Mouse (Mus musculus) kidney, postnatal 25 days (tissue): ENCODE results near the gene Zfp212.
"Not testable (repeated sequence)": the region's sequence is repeated elsewhere in the genome, so short reads cannot be mapped to it uniquely, and the experiment has no call there.

Experiments used
- DNase-seq, 2 experiments: peaks; one replicate each; pipeline ENCODE4 v3.0.0; 2021; ENCODE audit warnings: mixed read lengths in 2 of 2

Gene Zfp212

GRCm38 (mm10) chr6:47943021-47943691, 22.9 kb downstream of the Zfp212 start:
- peak; percentile 67 to 82 for DNase-seq

GRCm38 (mm10) chr6:47943721-47944120, 23.4 kb downstream of the Zfp212 start:
- DNase-seq, result no peak

GRCm38 (mm10) chr6:47947388-47947787, 27.1 kb downstream of the Zfp212 start:
- no peak for DNase-seq

- DNase-seq, result peak; percentile 95 to 97
Measured at GRCm38 (mm10) chr6:47953191-47953726, 33.0 kb downstream of the Zfp212 start, which contains the start of gene Zfp956. Zfp956 (plus strand) TSS chr6:47953390.

- DNase-seq, result no peak
Measured at GRCm38 (mm10) chr6:47954425-47954824, 34.1 kb downstream of the Zfp212 start.

GRCm38 (mm10) chr6:47957816-47958215, 37.5 kb downstream of the Zfp212 start:
- DNase-seq, result no peak

GRCm38 (mm10) chr6:47960685-47961421, 40.6 kb downstream of the Zfp212 start:
- DNase-seq, result no peak

GRCm38 (mm10) chr6:47963051-47963450, 42.8 kb downstream of the Zfp212 start:
- DNase-seq, result no peak

- DNase-seq, result not testable (repeated sequence)
Measured at GRCm38 (mm10) chr6:47968166-47968565, 47.9 kb downstream of the Zfp212 start.

GRCm38 (mm10) chr6:47974599-47974998, 54.3 kb downstream of the Zfp212 start:
- DNase-seq, result no peak

- DNase-seq, result peak; percentile 83 to 87
Measured at GRCm38 (mm10) chr6:47978897-47979368, 58.7 kb downstream of the Zfp212 start.
